Mouse (Mus musculus) neural tube, embryonic 11.5 days (tissue): ENCODE measurements around the gene Ino80b. TPM values are rescaled to one million over a fixed set of nuclear protein-coding genes. Genes with fewer than 3 reads are reported as not detected.

ENCODE experiments used
- ATAC-seq: fragments of 200-750 bp; cut with Nextera tagmentation; 2 replicates; pipeline ENCODE4 v1.8.0; 2017; ENCODE audit warnings: moderate number of reproducible peaks, mild to moderate bottlenecking, moderate TSS enrichment, moderate library complexity; ENCODE audit not compliant: insufficient read depth, low FRiP score, low TSS enrichment
- DNase-seq: peaks from one replicate; pipeline ENCODE4 v3.0.0-alpha.2; 2015; ENCODE audit warnings: low spot score
- H3K27ac ChIP-seq: fragments of 300-500 bp; sonication (generic); 2 replicates; pipeline ENCODE4 v1.5.1; 2014; ENCODE audit warnings: low read depth, mild to moderate bottlenecking, low read length
- H3K27me3 ChIP-seq: fragments of 300-500 bp; sonication (generic); 2 replicates; pipeline ENCODE4 v1.6.1; 2014; ENCODE audit warnings: mild to moderate bottlenecking, low read length, mixed read lengths; ENCODE audit not compliant: control insufficient read depth, insufficient read depth
- H3K36me3 ChIP-seq: fragments of 300-500 bp; sonication (generic); 2 replicates; pipeline ENCODE4 v1.6.1; 2014; ENCODE audit warnings: mild to moderate bottlenecking, low read length, moderate library complexity, mixed read lengths; ENCODE audit not compliant: control insufficient read depth, insufficient read depth
- H3K4me1 ChIP-seq: fragments of 300-500 bp; sonication (generic); 2 replicates; pipeline ENCODE4 v1.6.1; 2014; ENCODE audit warnings: low read length, mixed read lengths; ENCODE audit not compliant: control insufficient read depth, insufficient read depth
- H3K4me2 ChIP-seq: fragments of 300-500 bp; sonication (generic); 2 replicates; pipeline ENCODE4 v1.6.1; 2014; ENCODE audit warnings: low read depth, mild to moderate bottlenecking, moderate library complexity
- H3K4me3 ChIP-seq: fragments of 300-500 bp; sonication (generic); 2 replicates; pipeline ENCODE4 v1.5.1; 2014; ENCODE audit warnings: low read depth, low read length
- H3K9ac ChIP-seq: fragments of 300-500 bp; sonication (generic); 2 replicates; pipeline ENCODE4 v1.6.1; 2014; ENCODE audit warnings: mild to moderate bottlenecking, low read length
- H3K9me3 ChIP-seq: fragments of 300-500 bp; sonication (generic); 2 replicates; pipeline ENCODE4 v1.6.1; 2016; ENCODE audit warnings: low read length; ENCODE audit not compliant: control insufficient read depth
- WGBS: fragments of 180-500 bp; shearing (Covaris S2); extraction: QIAGEN DNeasy Blood & Tissue Kit; methylation state at CpG from one replicate; pipeline ENCODE4 v1.1.7; 2014; 5-methylcytosine and 5-hydroxymethylcytosine counted together
- polyA plus RNA-seq: library from polyadenylated mRNA; unstranded; fragments of >200 nt; fragmentation: Nextera tagmentation; extraction: Ambion mirVana; gene quantifications from 2 replicates; pipeline ENCODE4 v1.2.1, GENCODE M21; 2014

Ino80b gene
- polyA plus RNA-seq, 1 experiment from 2014 or later = 23.4 TPM

DNA sequence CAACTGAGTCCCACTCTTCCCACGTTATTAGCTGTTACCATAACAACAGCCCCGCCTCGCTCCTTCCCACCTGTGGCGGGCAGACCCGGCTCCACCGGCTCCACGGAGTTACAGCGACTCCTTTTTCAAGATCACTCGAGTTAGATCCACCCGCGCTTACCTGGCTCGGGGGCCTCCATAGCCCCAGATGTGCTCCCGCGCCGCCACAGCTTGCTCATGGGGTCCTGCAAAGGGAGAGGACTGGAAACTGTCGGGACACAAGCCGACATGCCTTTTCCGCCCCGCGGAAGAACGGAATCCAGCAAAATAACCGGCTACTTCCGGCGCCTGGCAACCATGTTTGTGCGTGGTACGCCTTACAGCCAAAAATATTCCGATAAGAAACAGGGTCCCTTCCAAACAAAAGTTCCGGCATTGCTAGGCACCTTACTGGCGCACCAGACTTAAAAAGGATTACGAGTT lies 349 bp downstream of the Ino80b start:
- ATAC-seq (no peak), DNase-seq (peak; percentile 89)
- peak overlapping the region; percentile 67 for H3K4me3 ChIP-seq
- no peaks in the 10 kb centered on the region for H3K36me3 ChIP-seq
- WGBS = under 1% methylated on average over 30 of the region's 30 CpGs
- H3K9ac ChIP-seq = peak overlapping the region; percentile 80
- no peaks in the 10 kb centered on the region for H3K9me3 ChIP-seq
- H3K4me2 ChIP-seq = peak overlapping the region; percentile 82
- H3K4me1 ChIP-seq = peaks cover 17% of the 10 kb centered on the region
- 0 out of 2 replicates have a peak overlapping the region, but pooled peaks have one; percentile 34 for H3K27ac ChIP-seq
- H3K27me3 ChIP-seq = no peaks in the 10 kb centered on the region

DNA sequence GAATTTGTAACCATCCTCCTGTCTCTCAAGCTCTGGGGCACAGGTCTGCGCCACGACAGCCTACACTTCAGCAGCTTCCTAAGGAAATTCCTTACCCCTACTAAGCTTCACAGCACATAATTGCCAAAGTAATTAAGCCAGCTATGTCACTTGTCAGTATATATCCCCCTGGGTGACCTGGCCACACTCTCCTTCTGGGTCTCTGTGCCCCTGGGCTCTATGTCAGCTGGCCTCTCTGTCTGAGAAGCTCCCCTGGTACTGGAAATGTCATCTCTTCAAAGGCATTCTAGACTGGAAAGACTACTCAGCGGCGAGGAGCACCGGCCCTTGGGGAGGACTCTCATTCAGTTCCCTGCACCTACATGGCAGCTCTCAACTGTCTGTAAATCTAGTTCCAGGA lies 2.3 kb downstream of the Ino80b start:
- Histone ChIP-seq H3K4me3 (peak overlapping the region; percentile 81), H3K4me1 (peaks cover 28% of the 10 kb centered on the region), H3K27ac (no peak overlapping the region), H3K27me3 (no peaks in the 10 kb centered on the region), H3K9ac (no peak overlapping the region; the same call in 1 of the 2 replicates), H3K9me3 (no peaks in the 10 kb centered on the region), H3K4me2 (peak overlapping the region; percentile 93), H3K36me3 (peaks cover 5% of the 10 kb centered on the region)
- WGBS = 77% methylated on average over 5 of the region's 5 CpGs
- DNase-seq (no peak), ATAC-seq (no peak)

DNA sequence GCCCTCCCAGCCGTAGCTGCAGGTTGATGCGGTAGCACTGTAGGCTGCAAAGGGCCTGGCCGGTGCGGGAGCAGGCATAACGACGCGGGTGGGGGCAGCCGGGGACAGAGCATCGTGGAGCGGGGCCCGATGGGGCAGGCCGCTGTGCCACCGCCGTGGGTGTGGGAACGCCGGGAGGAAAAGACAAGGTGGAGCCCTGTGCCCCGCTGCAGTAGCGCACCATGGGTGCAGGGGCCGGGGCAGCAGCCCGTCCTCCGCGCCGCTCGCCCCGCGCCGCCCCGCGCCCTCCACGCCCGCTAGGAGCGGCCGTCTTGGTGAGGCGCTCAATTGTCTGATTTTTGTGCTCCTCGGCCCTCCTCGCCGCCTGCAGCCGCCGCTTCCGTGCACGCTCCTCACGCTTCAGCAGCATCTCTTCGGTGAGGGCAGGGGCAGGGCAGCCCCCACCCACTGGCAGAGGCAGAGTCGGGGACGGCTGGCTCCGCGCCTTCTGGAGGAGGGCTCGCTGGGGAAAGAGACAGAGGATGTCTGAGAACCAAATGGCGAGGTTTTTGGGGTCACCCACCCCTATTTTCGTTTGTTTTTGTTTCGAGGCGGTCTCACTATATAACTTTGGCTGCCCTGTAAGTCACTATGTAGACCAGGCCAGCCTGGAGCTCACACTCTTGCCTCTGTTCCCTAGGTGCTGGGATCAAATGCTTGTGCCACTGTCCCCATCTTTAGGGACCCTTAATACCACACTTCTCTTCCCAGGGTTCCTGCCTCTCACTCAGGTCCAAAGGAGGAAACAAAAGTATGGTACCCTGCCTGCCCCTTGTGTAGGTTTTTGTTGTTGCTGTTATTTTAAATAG lies 3.1 kb downstream of the Ino80b start:
- Histone ChIP-seq H3K4me1 (peaks cover 28% of the 10 kb centered on the region), H3K4me2 (peak overlapping the region; percentile 93), H3K9me3 (no peaks in the 10 kb centered on the region), H3K36me3 (peaks cover 9% of the 10 kb centered on the region), H3K9ac (peak overlapping the region; percentile 96), H3K27ac (peak overlapping the region; percentile 99), H3K4me3 (peak overlapping the region; percentile 81), H3K27me3 (no peaks in the 10 kb centered on the region)
- DNase-seq (no peak), ATAC-seq (no peak; the same call in 1 of the 2 replicates)
- 1% methylated on average over 51 of the region's 52 CpGs for WGBS

DNA sequence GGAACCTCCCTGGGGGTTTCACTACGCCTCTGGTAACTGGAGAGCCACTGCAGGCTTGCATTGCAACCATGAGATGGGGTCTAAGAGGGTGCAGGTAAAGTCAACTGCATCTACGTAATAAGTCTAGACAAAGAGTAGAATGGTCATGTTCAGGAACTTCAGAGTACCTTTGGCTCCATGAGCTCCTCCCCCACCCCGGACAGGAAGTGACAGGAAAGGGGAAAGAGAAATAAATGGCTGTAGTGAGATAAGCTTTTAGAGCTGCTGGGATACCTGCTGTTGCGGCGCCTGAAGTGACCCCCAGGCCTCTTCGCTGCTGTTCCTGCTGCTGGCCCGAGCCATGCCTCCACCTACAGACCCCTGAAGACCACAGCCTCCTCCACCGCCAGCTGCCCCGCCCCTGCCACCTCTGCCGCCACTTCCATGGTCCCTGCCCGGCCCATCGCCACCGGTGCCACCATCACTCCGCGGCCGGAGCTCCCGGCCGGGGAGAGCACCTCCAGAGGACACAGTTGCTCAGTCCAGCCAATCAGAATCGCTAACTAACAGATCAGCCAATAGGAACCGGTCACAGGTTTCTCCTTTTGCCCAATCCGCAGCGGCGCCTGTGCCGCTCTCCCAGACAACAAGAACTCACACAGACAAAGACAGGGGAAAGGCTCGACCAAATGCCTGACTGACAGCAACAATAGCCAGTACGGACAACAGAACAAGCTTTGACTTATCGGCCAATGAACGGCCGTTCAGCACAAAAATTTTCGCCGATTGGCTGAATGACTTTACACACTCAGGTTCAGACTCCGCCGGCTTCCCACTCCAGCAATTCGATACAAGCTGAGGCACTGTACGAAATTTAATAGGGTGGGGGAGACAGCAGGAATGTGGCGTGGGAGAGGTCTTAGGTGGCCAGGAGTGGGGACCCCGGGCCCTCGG lies 4.0 kb downstream of the Ino80b start, which contains the start of gene Wbp1:
Gene Wbp1, minus strand, starts transcription at position 630 of the 933 bp plus-strand sequence.
- Histone ChIP-seq H3K4me3 (peak within 1 kb of the TSS; percentile 81), H3K4me2 (peak within 1 kb of the TSS; percentile 93), H3K9ac (peak within 1 kb of the TSS; percentile 96), H3K36me3 (peaks cover 9% of the 10 kb centered on the region), H3K27me3 (no peaks in the 10 kb centered on the region), H3K4me1 (peaks cover 36% of the 10 kb centered on the region), H3K27ac (peak within 1 kb of the TSS; percentile 99), H3K9me3 (no peaks in the 10 kb centered on the region)
- ATAC-seq (peak; percentile 96), DNase-seq (peak; percentile 95)
- under 1% methylated on average over 37 of the region's 38 CpGs for WGBS

DNA sequence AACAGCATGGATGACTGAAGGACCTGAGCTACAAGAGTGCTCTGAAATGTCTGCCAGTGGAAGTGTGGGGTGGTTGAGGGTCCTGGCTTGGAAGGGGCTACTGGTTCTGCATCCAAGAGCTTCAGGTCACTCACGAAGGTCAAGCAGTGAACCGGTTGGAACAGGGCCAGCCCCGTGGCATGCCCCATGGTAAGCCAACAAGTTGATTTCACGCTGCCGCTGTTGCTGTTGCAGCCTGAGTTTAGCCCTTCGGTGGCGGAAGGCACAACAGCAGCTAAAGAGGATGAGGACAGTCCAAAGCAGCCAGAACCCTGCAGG lies 5.5 kb downstream of the Ino80b start:
- Histone ChIP-seq H3K4me3 (peak overlapping the region; percentile 81; the same call in 1 of the 2 replicates), H3K9me3 (no peaks in the 10 kb centered on the region), H3K4me1 (peaks cover 39% of the 10 kb centered on the region), H3K9ac (peak overlapping the region; percentile 14; the same call in 1 of the 2 replicates), H3K4me2 (peak overlapping the region; percentile 77), H3K36me3 (peaks cover 9% of the 10 kb centered on the region), H3K27me3 (no peaks in the 10 kb centered on the region), H3K27ac (no peak overlapping the region)
- DNase-seq (no peak), ATAC-seq (no peak)
- 91% methylated on average over 7 of the region's 7 CpGs for whole genome bisulfite sequencing

DNA sequence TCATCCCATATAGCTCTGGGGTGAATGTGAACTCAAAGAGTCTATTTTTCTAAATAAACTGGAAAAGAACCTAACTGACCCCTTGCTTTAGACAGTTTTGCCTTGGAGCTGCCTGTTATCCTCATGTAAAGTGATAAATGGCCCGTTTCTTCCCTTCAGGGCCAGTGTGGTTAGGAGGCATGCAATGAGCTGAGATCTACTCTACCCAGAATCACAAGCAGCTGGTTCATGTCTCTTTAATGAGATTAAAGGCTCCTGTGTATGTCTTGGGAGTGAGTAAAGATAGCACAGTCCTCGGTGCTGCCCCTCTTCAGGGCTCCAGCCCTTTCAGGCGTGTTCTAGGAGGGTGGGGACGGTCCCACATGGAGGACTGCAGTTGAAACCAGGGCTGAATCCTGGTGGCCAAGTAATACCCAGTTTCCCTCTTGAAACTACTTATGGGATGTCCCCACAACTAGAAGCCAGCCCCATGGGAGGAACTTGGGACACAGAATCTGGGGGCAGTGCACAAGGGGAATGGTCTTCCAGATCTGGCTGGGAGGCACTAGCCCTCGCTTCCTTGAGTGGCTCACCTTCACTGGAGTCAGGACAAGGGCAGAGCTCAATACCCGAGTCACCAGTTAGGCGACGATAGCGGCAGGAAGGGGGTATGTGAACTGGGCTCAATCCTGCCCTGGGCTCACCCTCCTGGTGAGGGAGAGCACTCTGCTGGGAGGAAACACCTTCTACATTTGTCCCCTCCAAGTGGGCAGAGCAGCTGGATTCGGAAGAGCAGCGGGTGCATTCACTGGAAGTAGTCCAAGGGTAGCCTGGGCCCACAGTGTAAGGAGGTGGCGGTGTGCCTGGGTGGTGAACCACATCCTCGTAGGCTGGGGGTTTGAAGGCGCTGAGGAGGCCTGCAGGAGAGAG lies 6.2 kb downstream of the Ino80b start:
- H3K4me3 ChIP-seq = no peak overlapping the region
- no peaks in the 10 kb centered on the region for H3K27me3 ChIP-seq
- peak overlapping the region; percentile 77; the same call in 1 of the 2 replicates for H3K4me2 ChIP-seq
- no peaks in the 10 kb centered on the region for H3K9me3 ChIP-seq
- H3K4me1 ChIP-seq = peaks cover 33% of the 10 kb centered on the region
- no peak overlapping the region for H3K27ac ChIP-seq
- H3K36me3 ChIP-seq = peaks cover 9% of the 10 kb centered on the region
- DNase-seq (no peak), ATAC-seq (no peak)
- peak overlapping the region; percentile 14; the same call in 1 of the 2 replicates for H3K9ac ChIP-seq
- 87% methylated on average over 14 of the region's 14 CpGs for WGBS

DNA sequence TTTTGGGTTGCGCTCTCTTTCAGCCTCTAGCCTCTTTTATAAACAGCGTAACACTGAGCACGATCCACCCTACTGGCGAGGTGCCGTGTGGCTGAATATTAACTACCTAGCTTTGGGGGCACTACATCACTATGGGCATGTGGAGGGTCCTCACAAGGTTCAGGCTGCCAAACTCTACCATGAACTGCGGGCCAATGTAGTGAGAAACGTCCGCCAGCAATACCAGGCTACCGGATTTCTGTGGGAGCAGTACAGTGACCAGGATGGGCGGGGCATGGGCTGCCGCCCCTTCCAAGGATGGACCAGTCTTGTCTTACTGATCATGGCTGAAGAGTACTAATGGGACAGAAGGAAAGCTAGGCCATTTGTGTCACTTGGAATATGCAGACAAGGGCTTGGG lies 6.9 kb downstream of the Ino80b start:
- Histone ChIP-seq H3K27ac (no peak overlapping the region), H3K36me3 (peaks cover 9% of the 10 kb centered on the region), H3K9ac (no peak overlapping the region), H3K9me3 (no peaks in the 10 kb centered on the region), H3K4me3 (no peak overlapping the region), H3K4me1 (peaks cover 30% of the 10 kb centered on the region), H3K4me2 (no peak overlapping the region), H3K27me3 (no peaks in the 10 kb centered on the region)
- WGBS = 88% methylated on average over 11 of the region's 11 CpGs
- no peak for ATAC-seq
- DNase-seq = no peak

DNA sequence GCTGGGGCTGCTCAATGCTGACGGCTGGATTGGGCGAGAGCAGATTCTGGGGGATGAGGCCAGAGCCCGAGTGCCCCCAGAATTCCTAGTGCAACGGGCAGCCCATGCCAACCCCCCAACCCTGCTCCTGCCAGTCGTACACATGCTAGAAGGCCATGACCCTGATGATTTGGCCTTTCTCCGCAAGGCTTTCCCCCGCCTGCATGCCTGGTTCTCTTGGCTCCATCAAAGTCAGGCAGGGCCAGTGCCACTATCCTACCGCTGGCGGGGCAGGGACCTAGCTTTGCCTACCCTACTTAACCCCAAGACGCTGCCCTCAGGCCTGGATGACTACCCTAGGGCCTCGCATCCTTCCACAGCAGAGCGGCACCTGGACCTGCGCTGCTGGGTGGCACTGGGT lies 7.6 kb downstream of the Ino80b start:
- H3K9me3 ChIP-seq = no peaks in the 10 kb centered on the region
- H3K27me3 ChIP-seq = no peaks in the 10 kb centered on the region
- H3K4me1 ChIP-seq = peaks cover 25% of the 10 kb centered on the region
- H3K9ac ChIP-seq = no peak overlapping the region; the same call in 1 of the 2 replicates
- H3K36me3 ChIP-seq = peaks cover 9% of the 10 kb centered on the region
- no peak for ATAC-seq
- H3K4me3 ChIP-seq = no peak overlapping the region
- DNase-seq = no peak
- H3K27ac ChIP-seq = no peak overlapping the region
- 94% methylated on average over 13 of the region's 13 CpGs for WGBS
- no peak overlapping the region for H3K4me2 ChIP-seq
